Mouse (Mus musculus) kidney, adult 11 months (tissue): ENCODE data around the gene Itih1.
A peak's percentile ranks its signal among the peaks of the same experiment; 100 is the strongest.

Source experiments
- DNase-seq: peaks from one replicate; pipeline ENCODE4 v3.0.0; 2022

Gene Itih1

GRCm38 (mm10) chr14:30903036-30903435 is 40.1 kb downstream of the Itih1 start:
- no peak for DNase-seq

- no peak for DNase-seq
Measured at GRCm38 (mm10) chr14:30902628-30903027, 40.5 kb downstream of the Itih1 start.

- DNase-seq = no peak
Measured at GRCm38 (mm10) chr14:30899972-30900371, 43.1 kb downstream of the Itih1 start.

- DNase-seq = peak; percentile 49
Measured at GRCm38 (mm10) chr14:30888271-30888732, 54.8 kb downstream of the Itih1 start.

GRCm38 (mm10) chr14:30886204-30886603 is 56.9 kb downstream of the Itih1 start, which contains the start of gene Itih4:
TSS of gene Itih4 (plus strand) at chr14:30886476.
- DNase-seq = no peak

GRCm38 (mm10) chr14:30885298-30885697 is 57.8 kb downstream of the Itih1 start:
- no peak for DNase-seq

DNA sequence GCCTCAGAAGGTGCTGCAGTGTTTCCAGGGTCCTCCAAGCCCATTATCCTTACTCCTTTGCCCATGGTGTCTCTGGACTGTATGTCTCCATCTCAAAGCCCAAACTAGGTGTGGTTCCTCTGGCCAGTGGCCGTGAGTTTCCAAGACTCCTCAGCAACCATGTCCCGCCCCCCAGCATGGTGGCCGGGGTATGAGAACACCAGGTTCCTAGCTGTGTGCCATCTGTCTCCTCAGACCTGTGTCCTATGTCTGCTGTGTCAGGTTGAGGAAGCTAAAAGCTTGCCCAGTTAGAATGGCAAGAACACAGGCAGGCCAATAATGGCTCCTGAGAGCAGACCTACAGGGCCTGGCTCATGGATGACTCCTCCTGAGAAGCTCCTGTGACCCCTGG is 61.4 kb downstream of the Itih1 start:
- DNase-seq = no peak

DNA sequence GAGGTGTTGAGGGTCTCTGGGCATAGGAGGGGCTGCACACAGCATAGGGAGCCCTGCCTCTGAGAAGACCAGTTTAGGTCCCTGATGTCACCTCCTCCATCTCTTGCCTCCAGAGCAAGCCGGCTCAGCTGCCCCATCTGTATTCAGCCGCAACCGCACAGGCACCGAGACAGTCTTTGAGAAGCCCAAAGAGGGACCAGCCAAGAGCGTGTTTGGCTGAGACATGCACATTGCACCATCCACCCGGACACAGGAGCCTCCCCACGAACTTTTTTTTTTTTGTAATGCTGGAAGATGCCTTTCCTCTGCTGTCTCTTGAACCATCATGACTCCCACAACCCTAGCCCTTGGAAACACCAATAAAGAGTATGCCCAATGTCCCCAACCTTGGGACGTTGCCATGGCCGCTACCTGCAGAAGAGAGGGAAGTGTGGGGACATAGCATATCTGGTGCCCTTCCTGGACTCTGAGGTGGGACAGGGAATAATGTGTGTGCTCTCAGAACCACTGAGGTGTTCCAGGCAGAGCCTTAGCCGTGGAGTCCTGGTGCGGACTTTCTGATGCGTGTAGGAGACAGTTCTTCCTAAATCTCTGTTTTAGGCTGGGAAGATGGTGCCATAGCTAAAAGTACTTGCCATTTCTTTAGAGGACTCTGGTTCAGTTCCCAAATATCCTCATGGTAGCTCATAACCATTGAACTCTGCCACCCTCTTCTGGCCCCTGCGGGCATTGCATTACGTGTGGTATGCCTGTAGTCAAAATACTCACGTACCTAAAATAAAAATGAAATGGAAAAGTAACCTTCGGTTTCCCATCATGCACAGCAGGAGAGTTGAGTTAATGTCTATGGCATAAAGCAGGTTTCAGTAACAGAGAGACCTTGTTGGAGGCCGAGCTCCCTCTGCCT is 62.0 kb downstream of the Itih1 start:
- DNase-seq = no peak

DNA sequence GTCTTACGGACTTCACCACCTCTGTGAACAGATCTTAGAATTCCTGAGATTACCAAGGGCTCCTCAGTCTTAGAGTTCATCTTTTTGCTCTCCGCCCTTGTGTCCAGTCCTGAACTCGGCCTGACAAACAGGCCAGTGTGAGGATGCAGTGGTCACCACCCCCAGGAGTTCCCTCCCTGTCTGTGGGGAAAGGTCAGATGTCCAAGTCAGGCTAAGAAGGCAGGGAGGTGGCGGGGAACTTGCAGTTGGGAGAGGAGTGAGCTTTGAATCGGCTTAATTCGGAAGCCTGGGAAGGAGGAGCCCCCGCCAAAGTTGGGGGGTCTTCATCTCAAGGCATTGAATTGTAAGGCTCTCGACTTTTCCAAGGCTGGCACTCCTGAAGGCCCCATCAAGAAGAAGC is 62.8 kb downstream of the Itih1 start:
- DNase-seq = no peak

- DNase-seq = no peak
Measured at GRCm38 (mm10) chr14:30879794-30880193, 63.3 kb downstream of the Itih1 start.
